Mouse (Mus musculus) heart, postnatal 0 days (tissue): ENCODE results near the gene Rec8. TPM values are rescaled to one million over a fixed set of nuclear protein-coding genes. Genes with fewer than 3 reads are reported as not detected.

Experiments
- ATAC-seq: fragments of 200-750 bp; cut with Nextera tagmentation; 2 replicates; pipeline ENCODE4 v1.8.0; 2017; ENCODE audit warnings: low read depth, moderate number of reproducible peaks, moderate library complexity; ENCODE audit not compliant: insufficient read depth
- DNase-seq: peaks from one replicate; pipeline ENCODE4 v3.0.0-alpha.2; 2016; ENCODE audit warnings: low spot score
- H3K27ac ChIP-seq: fragments of 300-500 bp; sonication (generic); 2 replicates; pipeline ENCODE4 v1.5.1; 2014; ENCODE audit warnings: low read depth, mild to moderate bottlenecking
- H3K27me3 ChIP-seq: fragments of 300-500 bp; sonication (generic); 2 replicates; pipeline ENCODE4 v1.6.1; 2014; ENCODE audit warnings: low read length, mixed read lengths; ENCODE audit not compliant: control insufficient read depth, insufficient read depth
- H3K36me3 ChIP-seq: fragments of 300-500 bp; sonication (generic); replicated peaks from 2 replicates; pipeline ENCODE4 v1.6.1; 2014; ENCODE audit warnings: low read length, mixed read lengths; ENCODE audit not compliant: control insufficient read depth, insufficient read depth
- H3K4me1 ChIP-seq: fragments of 300-500 bp; sonication (generic); 2 replicates; pipeline ENCODE4 v1.6.1; 2014; ENCODE audit warnings: antibody characterized with exemption; ENCODE audit not compliant: control insufficient read depth, insufficient read depth
- H3K4me2 ChIP-seq: fragments of 300-500 bp; sonication (generic); 2 replicates; pipeline ENCODE4 v1.6.1; 2014; ENCODE audit warnings: low read depth, mild to moderate bottlenecking, low read length, moderate library complexity
- H3K4me3 ChIP-seq: fragments of 300-500 bp; sonication (generic); 2 replicates; pipeline ENCODE4 v1.5.1; 2014; ENCODE audit warnings: low read depth, low read length
- H3K9ac ChIP-seq: fragments of 300-500 bp; sonication (generic); replicated peaks from 2 replicates; pipeline ENCODE4 v1.6.1; 2014; ENCODE audit warnings: low read depth, low read length, mixed read lengths
- H3K9me3 ChIP-seq: fragments of 300-500 bp; sonication (generic); replicated peaks from 2 replicates; pipeline ENCODE4 v1.6.1; 2016; ENCODE audit warnings: low read length; ENCODE audit not compliant: control insufficient read depth
- CTCF ChIP-seq: IDR thresholded peaks from 2 replicates; pipeline ENCODE4 v1.5.1; 2016; ENCODE audit warnings: antibody characterized with exemption, control low read depth, low read depth
- EP300 ChIP-seq: IDR thresholded peaks from 2 replicates; pipeline ENCODE4 v1.6.1; 2016; ENCODE audit warnings: antibody characterized with exemption, low read depth
- WGBS: fragments of 180-500 bp; shearing (Covaris S2); extraction: QIAGEN DNeasy Blood & Tissue Kit; methylation state at CpG from one replicate; pipeline ENCODE4 v1.1.7; 2014; 5-methylcytosine and 5-hydroxymethylcytosine counted together
- polyA plus RNA-seq: library from polyadenylated mRNA; unstranded; fragments of >200 nt; fragmentation: Nextera tagmentation; extraction: Ambion mirVana; gene quantifications from 2 replicates; pipeline ENCODE4 v1.2.1, GENCODE M21; 2015
- total RNA-seq: library from RNA; depleted of rRNA; stranded (reverse); fragments of >200 nt; gene quantifications from 2 replicates; pipeline ENCODE4 v1.2.3, GENCODE M21; 2014; ENCODE audit warnings: low replicate concordance

The Rec8 gene
- total and polyA plus RNA-seq, 2 experiments from 2014 or later = 1.5 to 2.1 TPM

DNA sequence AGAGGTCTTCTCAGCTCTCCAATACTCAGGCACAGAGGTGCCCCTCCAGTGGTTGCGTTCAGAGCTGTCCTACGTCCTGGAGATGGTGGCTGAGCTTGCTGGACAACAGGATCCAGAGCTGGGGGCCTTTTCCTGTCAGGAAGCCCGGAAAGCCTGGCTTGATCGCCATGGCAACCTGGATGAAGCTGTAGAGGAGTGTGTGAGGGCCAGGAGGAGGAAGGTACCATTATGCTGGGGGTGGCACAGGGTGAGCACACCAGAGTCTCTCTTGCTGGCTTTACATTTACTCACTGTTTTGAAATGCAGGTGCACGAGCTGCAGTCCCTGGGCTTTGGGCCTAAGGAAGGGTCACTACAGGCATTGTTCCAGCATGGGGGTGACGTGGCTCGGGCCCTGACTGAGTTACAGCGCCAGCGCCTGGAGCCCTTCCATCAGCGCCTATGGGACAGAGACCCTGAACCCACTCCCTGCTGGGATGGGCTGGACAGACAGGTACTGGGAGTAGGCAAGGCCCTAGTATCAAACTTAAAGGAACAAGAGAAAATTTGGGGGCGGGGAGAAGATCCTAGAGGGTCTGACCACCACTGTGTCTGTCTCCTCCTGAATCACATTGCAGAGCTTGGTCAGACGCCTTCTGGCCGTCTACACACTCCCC lies 21.7 kb upstream of the Rec8 start:
- TF ChIP-seq CTCF (no peak), EP300 (no peak)
- H3K4me1 ChIP-seq = peaks cover 12% of the 10 kb centered on the region
- ATAC-seq = no peak

DNA sequence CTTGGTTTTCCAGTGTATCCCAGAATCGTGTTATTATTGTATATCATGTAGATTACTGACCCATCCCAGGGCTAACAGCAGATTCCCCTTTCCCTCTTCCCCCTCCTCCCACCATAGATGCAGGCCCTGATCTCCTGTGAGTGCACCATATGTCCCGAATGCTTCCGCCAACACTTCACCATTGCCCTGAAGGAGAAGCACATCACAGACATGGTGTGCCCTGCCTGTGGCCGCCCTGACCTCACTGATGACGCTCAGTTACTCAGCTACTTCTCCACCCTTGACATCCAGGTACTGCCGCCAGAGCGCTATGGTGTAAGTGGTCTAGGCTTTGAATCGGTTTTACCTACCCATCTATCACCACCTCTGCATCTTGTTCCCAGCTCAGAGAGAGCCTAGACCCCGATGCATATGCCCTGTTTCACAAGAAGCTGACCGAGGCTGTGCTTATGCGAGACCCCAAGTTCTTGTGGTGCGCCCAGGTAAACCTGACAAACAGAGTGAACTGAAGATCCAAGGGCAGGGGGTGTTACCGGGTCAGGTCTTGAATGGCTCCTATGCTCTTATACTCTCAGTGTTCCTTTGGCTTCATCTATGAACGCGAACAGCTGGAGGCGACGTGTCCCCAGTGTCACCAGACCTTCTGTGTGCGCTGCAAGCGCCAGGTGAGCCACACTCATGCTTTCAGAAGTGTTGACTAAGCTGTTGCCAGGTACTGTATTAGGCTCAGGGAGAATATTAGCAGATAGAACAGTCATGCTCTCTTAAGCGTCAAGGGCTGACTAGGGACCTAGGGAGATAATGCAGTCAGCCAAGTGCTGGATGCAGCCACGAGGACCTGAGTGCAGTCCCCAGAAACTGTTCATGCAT lies 19.1 kb upstream of the Rec8 start:
- Histone ChIP-seq H3K4me2 (no peak overlapping the region), H3K4me3 (no peak overlapping the region), H3K27ac (no peak overlapping the region), H3K9ac (no peak overlapping the region), H3K36me3 (peaks cover 94% of the 10 kb centered on the region), H3K27me3 (no peaks in the 10 kb centered on the region), H3K9me3 (no peaks in the 10 kb centered on the region), H3K4me1 (no peaks in the 10 kb centered on the region)
- 91% methylated on average over 21 of the region's 21 CpGs for WGBS
- DNase-seq = no peak
- no peak for TF ChIP-seq CTCF
- no peak for TF ChIP-seq EP300
- ATAC-seq = no peak

More for the DNA sequence above, 21.7 kb upstream of the Rec8 start:
- Histone ChIP-seq H3K27me3 (no peaks in the 10 kb centered on the region), H3K4me2 (no peak overlapping the region), H3K9me3 (no peaks in the 10 kb centered on the region), H3K9ac (no peak overlapping the region), H3K36me3 (peaks cover 76% of the 10 kb centered on the region), H3K4me3 (no peak overlapping the region), H3K27ac (no peak overlapping the region)
- WGBS = 69% methylated on average over 13 of the region's 13 CpGs
- DNase-seq = no peak

DNA sequence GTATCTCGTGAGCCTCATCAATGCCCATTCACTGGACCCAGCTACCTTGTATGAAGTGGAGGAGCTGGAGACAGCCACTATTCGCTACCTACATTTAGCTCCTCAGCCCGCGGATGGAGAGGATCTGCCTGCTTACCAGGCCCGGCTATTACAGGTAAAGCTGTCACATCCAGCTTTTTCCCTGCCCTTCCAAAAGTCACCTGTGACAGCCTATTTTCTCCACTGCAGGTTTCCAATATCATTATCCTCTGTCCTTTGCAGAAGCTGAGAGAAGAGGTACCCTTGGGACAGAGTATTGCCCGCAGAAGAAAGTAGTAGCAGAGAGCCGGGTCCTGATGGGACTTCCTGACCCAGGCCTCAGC lies 14.6 kb upstream of the Rec8 start, which contains the start of gene Irf9:
TSS of gene Irf9 (plus strand) at position 301 of the 362 bp plus-strand sequence.
- H3K4me2 ChIP-seq = peak within 1 kb of the TSS; percentile 70
- peak within 1 kb of the TSS; percentile 66 for H3K9ac ChIP-seq

DNA sequence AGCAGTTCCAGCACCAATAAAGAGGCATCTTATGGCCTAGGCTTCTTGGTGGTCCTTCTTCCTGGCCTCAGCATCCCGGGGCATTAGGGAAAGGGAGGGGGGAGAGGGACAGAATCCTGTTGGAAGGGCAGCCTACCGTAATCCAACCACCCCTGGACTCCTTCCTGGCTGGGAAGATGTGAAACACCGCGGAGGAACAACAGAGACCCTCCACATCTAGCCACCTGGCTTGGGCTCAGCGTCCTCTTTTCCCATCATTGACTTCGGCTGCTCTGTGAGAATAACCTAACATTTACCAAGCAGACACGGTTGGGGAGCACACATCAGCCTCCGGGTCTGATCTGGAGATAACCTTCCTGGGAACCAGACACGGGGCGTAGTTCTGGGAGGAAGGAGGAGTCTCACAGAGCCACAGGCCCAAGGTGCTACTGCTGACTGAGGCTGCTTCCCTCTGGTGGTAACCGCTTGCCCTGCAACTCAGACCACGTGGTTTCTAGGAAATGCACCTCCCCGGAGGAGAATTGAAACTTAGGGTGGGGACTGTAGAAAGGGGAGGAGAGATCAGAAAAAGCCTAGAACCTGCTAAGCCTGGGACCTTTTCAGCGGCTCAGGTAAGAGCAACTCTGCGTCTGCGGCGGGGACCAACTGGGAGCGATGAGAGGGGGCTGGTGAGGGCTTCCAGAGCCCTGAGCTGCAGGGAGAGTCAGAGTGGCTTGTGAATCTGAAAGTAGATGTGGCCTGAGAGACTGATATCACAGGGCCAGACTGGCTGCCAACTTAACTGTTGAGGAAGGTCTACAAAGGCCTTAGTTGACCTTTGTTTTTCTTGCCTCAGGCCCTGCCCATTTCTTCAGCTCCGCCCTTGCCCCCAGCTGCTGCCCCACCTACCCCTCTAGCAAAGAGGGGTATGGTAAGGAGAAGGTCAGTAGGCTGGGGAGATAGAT lies 13.9 kb upstream of the Rec8 start:
- peaks cover 3% of the 10 kb centered on the region; the same call in 1 of the 2 replicates for H3K4me1 ChIP-seq
- WGBS = 14% methylated on average over 19 of the region's 19 CpGs
- peak; percentile 95 for DNase-seq
- peak; percentile 92 for ATAC-seq
- H3K9me3 ChIP-seq = no peaks in the 10 kb centered on the region
- TF ChIP-seq CTCF (peak; percentile 96), EP300 (no peak; the same call in 1 of the 2 replicates)
- H3K36me3 ChIP-seq = peaks cover 80% of the 10 kb centered on the region
- no peaks in the 10 kb centered on the region for H3K27me3 ChIP-seq
- peak overlapping the region; percentile 58 for H3K4me3 ChIP-seq
- peak overlapping the region; percentile 92 for H3K27ac ChIP-seq
- peak overlapping the region; percentile 70 for H3K4me2 ChIP-seq
- H3K9ac ChIP-seq = peak overlapping the region; percentile 66

More for the DNA sequence above, 14.6 kb upstream of the Rec8 start, which contains the start of gene Irf9:
- Histone ChIP-seq H3K4me1 (peaks cover 3% of the 10 kb centered on the region; the same call in 1 of the 2 replicates), H3K27me3 (no peaks in the 10 kb centered on the region), H3K9me3 (no peaks in the 10 kb centered on the region), H3K27ac (peak within 1 kb of the TSS; percentile 92), H3K4me3 (peak within 1 kb of the TSS; percentile 58), H3K36me3 (peaks cover 80% of the 10 kb centered on the region)
- ATAC-seq = peak; percentile 3
- TF ChIP-seq CTCF = no peak
- no peak for TF ChIP-seq EP300
- WGBS = 80% methylated on average over 7 of the region's 7 CpGs
- DNase-seq = no peak

DNA sequence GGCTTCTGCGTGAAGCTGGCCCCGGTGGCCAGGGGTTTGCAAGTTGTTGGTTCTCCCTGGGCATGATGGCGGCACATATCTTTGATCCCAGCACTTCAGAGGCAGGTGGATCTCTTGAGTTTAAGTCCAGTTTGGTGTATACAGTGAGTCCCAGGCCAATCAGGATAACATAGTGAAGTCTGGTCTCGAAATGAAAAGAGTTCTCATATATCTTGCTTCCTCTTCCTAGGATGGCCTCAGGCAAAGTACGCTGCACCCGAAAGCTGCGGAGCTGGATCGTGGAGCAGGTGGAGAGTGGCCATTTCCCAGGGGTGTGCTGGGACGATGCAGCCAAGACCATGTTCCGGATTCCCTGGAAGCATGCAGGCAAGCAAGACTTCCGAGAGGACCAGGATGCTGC lies 13.0 kb upstream of the Rec8 start:
- Histone ChIP-seq H3K27ac (peak overlapping the region; percentile 92), H3K4me1 (peaks cover 3% of the 10 kb centered on the region; the same call in 1 of the 2 replicates), H3K9me3 (no peaks in the 10 kb centered on the region), H3K27me3 (no peaks in the 10 kb centered on the region), H3K4me2 (peak overlapping the region; percentile 70), H3K4me3 (peak overlapping the region; percentile 58), H3K36me3 (peaks cover 80% of the 10 kb centered on the region), H3K9ac (peak overlapping the region; percentile 66)
- TF ChIP-seq EP300 = no peak
- TF ChIP-seq CTCF = no peak
- DNase-seq = no peak
- no peak for ATAC-seq
- 91% methylated on average over 11 of the region's 11 CpGs for WGBS
